9 mouse cellular contexts compared by ENCODE assay signal in the genomic region with DNA sequence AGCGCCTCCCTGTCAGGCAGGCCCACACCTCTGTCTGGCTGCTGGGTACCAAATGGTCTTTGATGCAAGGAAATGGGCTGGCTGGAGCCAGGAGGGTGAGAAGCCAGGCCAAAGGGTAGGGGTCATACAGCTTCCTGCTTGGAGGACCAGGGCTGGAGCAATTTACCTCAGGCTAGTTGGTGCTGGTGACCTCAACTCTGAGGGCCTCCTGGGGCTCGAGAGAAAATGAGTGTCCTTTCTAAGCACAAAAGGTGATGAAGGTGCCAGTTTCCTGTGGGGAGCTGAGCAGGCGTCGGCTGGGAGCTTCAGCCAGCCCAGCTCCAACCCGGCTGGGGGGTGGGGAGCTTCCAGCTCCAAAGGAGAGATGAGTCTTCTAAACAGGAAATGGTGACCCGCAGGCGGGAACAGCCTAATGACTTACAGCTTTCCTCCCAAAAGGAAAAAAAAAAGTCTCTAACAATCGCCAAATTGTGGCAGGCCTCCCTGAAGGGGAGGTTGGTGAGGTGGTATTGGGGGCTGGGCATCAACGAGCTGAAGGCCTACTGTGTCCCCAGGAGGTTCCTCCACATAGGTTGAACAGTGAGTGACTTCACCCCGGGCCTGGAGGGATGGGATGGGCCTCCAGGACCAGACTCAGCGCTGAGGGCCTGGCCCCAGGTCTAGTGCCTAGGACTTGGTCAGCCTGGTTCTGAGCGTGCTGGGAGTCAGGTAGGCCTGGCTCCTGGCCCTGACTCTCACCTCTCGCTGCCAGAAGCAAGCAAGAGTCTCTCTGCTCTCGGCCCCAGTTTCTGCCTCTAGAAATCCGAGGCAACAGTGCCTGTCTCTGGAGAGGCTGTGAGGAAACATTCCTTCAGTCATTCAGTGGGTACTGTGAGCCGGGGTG. TPM values are rescaled to one million over a fixed set of nuclear protein-coding genes. Genes with fewer than 3 reads are reported as not detected.
DNase-seq lines count a peak whose midpoint lies in the region; ATAC-seq and TF ChIP-seq lines count a peak whose summit lies in the region.
"Had no signal": no experiment of that assay in that cellular context is flagged by ENCODE, and none has a peak within 500 bp of the region (broad histone marks: within the 10 kb centered on the region; RNA-seq: fewer than 3 reads in every experiment).

No protein-coding gene starts in this region.

- H3K4me3 ChIP-seq in spleen, adult 2 months (ENCODE audit: extremely low read depth, insufficient read depth, insufficient read length) = no peak overlapping the region
- H3K4me3 ChIP-seq in intestine, embryonic 14.5 days (ENCODE audit: low read depth, low read length) = no peak overlapping the region
- no peak overlapping the region for H3K4me3 ChIP-seq in liver, embryonic 13.5 days (replicated peaks)
- H3K4me3 ChIP-seq in small intestine, adult 2 months (ENCODE audit: low read depth, low read length) = no peak overlapping the region
- no peak overlapping the region for H3K4me3 ChIP-seq in thymus, adult 2 months (ENCODE audit: control insufficient read depth, insufficient read depth, low read length)

- H3K27me3 ChIP-seq in spleen, adult 2 months (ENCODE audit: control insufficient read depth, insufficient read depth, low read length) = no peaks in the 10 kb centered on the region
- H3K27me3 ChIP-seq in intestine, embryonic 14.5 days (replicated peaks; ENCODE audit: control insufficient read depth, insufficient read depth, low read length) = no peaks in the 10 kb centered on the region
- peaks cover 34% of the 10 kb centered on the region for H3K27me3 ChIP-seq in liver, embryonic 13.5 days
- no peaks in the 10 kb centered on the region for H3K27me3 ChIP-seq in small intestine, adult 2 months (ENCODE audit: control insufficient read depth, insufficient read depth, low read length)
- H3K27me3 ChIP-seq in thymus, adult 2 months (ENCODE audit: control insufficient read depth, insufficient read depth, low read length) = no peaks in the 10 kb centered on the region

- H3K9me3 ChIP-seq in intestine, embryonic 14.5 days (ENCODE audit: control insufficient read depth, low read length) = no peaks in the 10 kb centered on the region
- H3K9me3 ChIP-seq in liver, embryonic 13.5 days (replicated peaks) = no peaks in the 10 kb centered on the region
- H3K9me3 ChIP-seq: G1E had no signal

- peak overlapping the region; percentile 27; the same call in 1 of the 2 replicates for H3K9ac ChIP-seq in intestine, embryonic 14.5 days (ENCODE audit: low read length)
- no peak overlapping the region for H3K9ac ChIP-seq in liver, embryonic 13.5 days

- TF ChIP-seq CTCF in spleen, adult 2 months (IDR thresholded peaks at IDR 0.05; ENCODE audit: extremely low read depth, insufficient read depth, insufficient read length, insufficient replicate concordance) = no peak
- TF ChIP-seq CTCF in small intestine, adult 2 months (IDR thresholded peaks at IDR 0.05; ENCODE audit: extremely low read depth, insufficient read length, insufficient replicate concordance, low read depth, low read length) = no peak
- no peak for TF ChIP-seq CTCF in thymus, adult 2 months (IDR thresholded peaks at IDR 0.05; ENCODE audit: borderline replicate concordance, control insufficient read depth, extremely low read depth, insufficient read depth, low read length, poor library complexity)

- peak overlapping the region; percentile 68 for H3K27ac ChIP-seq in spleen, adult 2 months (ENCODE audit: insufficient read depth, low read length)
- H3K27ac ChIP-seq in intestine, embryonic 14.5 days (ENCODE audit: low read depth) = peak overlapping the region; percentile 96
- H3K27ac ChIP-seq in liver, embryonic 13.5 days = peak overlapping the region; percentile 75
- peak overlapping the region; percentile 77 for H3K27ac ChIP-seq in small intestine, adult 2 months (ENCODE audit: insufficient read depth, low read depth, low read length)
- no peak overlapping the region for H3K27ac ChIP-seq in thymus, adult 2 months (ENCODE audit: control insufficient read depth, insufficient read depth, low read length)

- DNase-seq in spleen, adult 2 months (ENCODE audit: low read depth in 1 of 2, low spot score in 2 of 2) = no peak
- no peak for DNase-seq in spleen, postnatal 14 days (ENCODE audit: low spot score in 2 of 2)
- peak; percentile 49 for DNase-seq in gastrocnemius, postnatal 10 days
- no peak for DNase-seq in intestine, embryonic 14.5 days (ENCODE audit: low spot score)
- no peak for DNase-seq in liver, embryonic 13.5 days
- DNase-seq in cerebellum, postnatal 36 days = no peak
- DNase-seq in thymus, adult 2 months = no peak

- no peak for ATAC-seq in intestine, embryonic 14.5 days (replicated peaks; ENCODE audit: low FRiP score, low TSS enrichment, low read depth)
- no peak for ATAC-seq in liver, embryonic 13.5 days (ENCODE audit: low read depth)

- H3K4me1 ChIP-seq in spleen, adult 2 months (ENCODE audit: control insufficient read depth, insufficient read depth, insufficient read length) = peaks cover 3% of the 10 kb centered on the region
- peaks cover 53% of the 10 kb centered on the region for H3K4me1 ChIP-seq in intestine, embryonic 14.5 days (replicated peaks; ENCODE audit: control insufficient read depth, insufficient read depth, low read length)
- H3K4me1 ChIP-seq in liver, embryonic 13.5 days (replicated peaks) = peaks cover 30% of the 10 kb centered on the region
- peaks cover 3% of the 10 kb centered on the region; the same call in 1 of the 2 replicates for H3K4me1 ChIP-seq in small intestine, adult 2 months (ENCODE audit: control insufficient read depth, insufficient read depth, insufficient read length, low read length)
- H3K4me1 ChIP-seq in thymus, adult 2 months (replicated peaks; ENCODE audit: control insufficient read depth, insufficient read depth, low read length) = peaks cover 26% of the 10 kb centered on the region

- H3K36me3 ChIP-seq in spleen, adult 2 months (ENCODE audit: control insufficient read depth, insufficient read depth, low read length) = no peaks in the 10 kb centered on the region
- peaks cover 6% of the 10 kb centered on the region for H3K36me3 ChIP-seq in intestine, embryonic 14.5 days (ENCODE audit: control insufficient read depth, insufficient read depth, low read length)
- H3K36me3 ChIP-seq in liver, embryonic 13.5 days = no peaks in the 10 kb centered on the region; the same call in 1 of the 2 replicates
- H3K36me3 ChIP-seq in small intestine, adult 2 months (ENCODE audit: control insufficient read depth, insufficient read depth, low read length) = peaks cover 1% of the 10 kb centered on the region; the same call in 1 of the 2 replicates
- H3K36me3 ChIP-seq in thymus, adult 2 months (ENCODE audit: control insufficient read depth, insufficient read depth, low read length) = no peaks in the 10 kb centered on the region
- H3K36me3 ChIP-seq: G1E had no signal

- no peak for TF ChIP-seq POLR2A in spleen, adult 2 months (IDR thresholded peaks at IDR 0.05; ENCODE audit: low read depth, low read length)
- TF ChIP-seq POLR2A in small intestine, adult 2 months (IDR thresholded peaks at IDR 0.05; ENCODE audit: low read depth, low read length) = no peak
- TF ChIP-seq POLR2A in thymus, adult 2 months (IDR thresholded peaks at IDR 0.05; ENCODE audit: control insufficient read depth, extremely low read depth, insufficient read depth, low read length, poor library complexity) = no peak

- WGBS in spleen, adult 2 months = 71% methylated on average over 16 of the region's 16 CpGs
- 12% methylated on average over 16 of the region's 16 CpGs for WGBS in intestine, embryonic 14.5 days
- WGBS in liver, embryonic 13.5 days (ENCODE audit: insufficient replicate concordance) = 37% methylated on average over 16 of the region's 16 CpGs
- 62% methylated on average over 16 of the region's 16 CpGs for WGBS in small intestine, adult 2 months
- WGBS in thymus, adult 2 months = 64% methylated on average over 16 of the region's 16 CpGs

- peak overlapping the region; percentile 22 for H3K4me2 ChIP-seq in intestine, embryonic 14.5 days (ENCODE audit: low read length)
- H3K4me2 ChIP-seq in liver, embryonic 13.5 days = no peak overlapping the region

RNA-seq across cellular contexts. Expression of gene Snai1, which starts 5.4 kb away (rescaled TPM):
- polyA plus RNA-seq in spleen, adult 2 months (2012; rRNA removed) = 21.0 and 28.1 TPM in 2 replicates
- total RNA-seq in gastrocnemius, postnatal 10 days (2021) = 1 to 10 TPM; 3.9 to 5.7 TPM
- polyA plus RNA-seq in intestine, embryonic 14.5 days (2014; fragmentation: Nextera tagmentation; extraction: Ambion mirVana) = 17.4 and 19.2 TPM in 2 replicates
- polyA plus RNA-seq in liver, embryonic 13.5 days (2015; fragmentation: Nextera tagmentation; extraction: Ambion mirVana) = 1.8 and 2.5 TPM in 2 replicates
- 12.1 and 13.2 TPM in 2 replicates for polyA plus RNA-seq in small intestine, adult 2 months (2012; rRNA removed)
- polyA plus RNA-seq in thymus, adult 2 months (2012; rRNA removed) = 10.6 and 10.7 TPM in 2 replicates
- total RNA-seq: G1E had no signal
- polyA plus RNA-seq: G1E had no signal

RNA-seq across cellular contexts. Expression of gene Spata2, which starts 50.7 kb away (rescaled TPM):
- 23.3 and 25.5 TPM in 2 replicates for polyA plus RNA-seq in spleen, adult 2 months (2012; rRNA removed)
- 10 to 100 TPM; 14.9 to 15.6 TPM for total RNA-seq in gastrocnemius, postnatal 10 days (2021)
- polyA plus RNA-seq in intestine, embryonic 14.5 days (2014; fragmentation: Nextera tagmentation; extraction: Ambion mirVana) = 13.9 and 15.1 TPM in 2 replicates
- polyA plus RNA-seq in liver, embryonic 13.5 days (2015; fragmentation: Nextera tagmentation; extraction: Ambion mirVana) = 7.0 and 9.4 TPM in 2 replicates
- polyA plus RNA-seq in small intestine, adult 2 months (2012; rRNA removed) = 25.4 and 54.9 TPM in 2 replicates
- 60.6 and 65.2 TPM in 2 replicates for polyA plus RNA-seq in thymus, adult 2 months (2012; rRNA removed)

RNA-seq across cellular contexts. Expression of gene Rnf114, which starts 50.9 kb away (rescaled TPM):
- polyA plus RNA-seq in spleen, adult 2 months (2012; rRNA removed) = 88.0 and 95.4 TPM in 2 replicates
- 10 to 100 TPM; 16.8 to 18.3 TPM for total RNA-seq in gastrocnemius, postnatal 10 days (2021)
- 82.8 and 85.0 TPM in 2 replicates for polyA plus RNA-seq in intestine, embryonic 14.5 days (2014; fragmentation: Nextera tagmentation; extraction: Ambion mirVana)
- polyA plus RNA-seq in liver, embryonic 13.5 days (2015; fragmentation: Nextera tagmentation; extraction: Ambion mirVana) = 32.5 and 33.2 TPM in 2 replicates
- polyA plus RNA-seq in small intestine, adult 2 months (2012; rRNA removed) = 50.5 and 116 TPM in 2 replicates
- polyA plus RNA-seq in thymus, adult 2 months (2012; rRNA removed) = 189 and 234 TPM in 2 replicates
